Mouse (Mus musculus): ENCODE measurements around the gene Cdc34.

Cdc34 gene

DNA sequence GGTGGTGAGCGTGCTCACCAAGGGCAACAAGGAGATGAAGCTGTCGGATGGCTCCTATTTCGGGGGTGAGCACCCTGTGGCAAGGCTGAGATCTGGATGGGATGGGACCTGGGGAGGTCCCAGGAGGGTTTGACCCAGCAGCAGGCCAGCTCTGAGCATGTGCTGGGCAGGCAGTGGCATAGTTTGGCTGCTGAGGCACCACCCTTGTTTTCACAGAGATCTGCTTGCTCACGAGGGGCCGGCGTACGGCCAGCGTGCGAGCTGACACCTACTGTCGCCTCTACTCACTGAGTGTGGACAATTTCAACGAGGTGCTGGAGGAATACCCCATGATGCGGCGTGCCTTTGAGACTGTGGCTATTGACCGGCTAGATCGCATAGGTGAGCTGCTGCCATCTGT, 51.9 kb downstream of the Cdc34 start:
- ChIA-PET POLR2A (interaction anchor here in 3 of 4 experiments (0.6 to 3.1 kb wide), 11 partner anchors 9 to 657 kb away, joined by 3 to 16 read pairs (median 3); partner anchors contain the start of gene Polrmt (in 1 of the 3)), CTCF (interaction anchor here in 3 of 4 experiments (0.5 to 1.9 kb wide), 17 partner anchors 8 to 562 kb away, joined by 3 to 8 read pairs (median 3); partner anchors contain the start of genes Polrmt (in 2 of the 3) and Apc2 (in 1 of the 3))

DNA sequence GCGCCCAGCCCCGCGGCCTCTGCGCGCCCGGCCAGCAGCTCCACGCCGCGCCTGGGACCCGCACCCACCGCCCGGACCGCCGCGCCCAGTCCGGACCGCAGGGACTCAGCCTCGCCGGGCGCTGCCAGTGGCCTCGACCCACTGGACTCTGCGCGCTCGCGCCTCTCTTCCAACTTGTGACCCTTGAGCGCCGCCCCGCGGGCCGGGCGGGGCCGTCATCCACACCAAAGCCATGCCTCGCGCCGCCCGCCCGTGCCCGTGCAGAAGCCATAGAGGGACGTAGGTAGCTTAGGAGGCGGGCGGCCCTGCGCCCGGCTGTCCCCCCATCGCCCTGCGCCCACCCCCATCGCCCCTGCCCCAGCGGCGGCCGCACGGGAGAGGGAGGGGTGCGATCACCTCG, 53.4 kb downstream of the Cdc34 start:
- CTCF ChIA-PET: interaction anchor here in 3 of 4 experiments (0.6 to 2.1 kb wide), 10 partner anchors 18 to 132 kb away, joined by 3 to 8 read pairs (median 4); partner anchors contain the start of genes Bsg (in 1 of the 3) and Misp (in 1 of the 3)
- POLR2A ChIA-PET: interaction anchor here (0.5 to 3.1 kb wide), 22 partner anchors 9 to 1242 kb away, joined by 3 to 16 read pairs (median 3); partner anchors contain the start of genes Bsg (in 3 of the 4), Polrmt (in 2 of the 4), Gzmm (in 1 of the 4) and Ptbp1 (in 1 of the 4)

DNA sequence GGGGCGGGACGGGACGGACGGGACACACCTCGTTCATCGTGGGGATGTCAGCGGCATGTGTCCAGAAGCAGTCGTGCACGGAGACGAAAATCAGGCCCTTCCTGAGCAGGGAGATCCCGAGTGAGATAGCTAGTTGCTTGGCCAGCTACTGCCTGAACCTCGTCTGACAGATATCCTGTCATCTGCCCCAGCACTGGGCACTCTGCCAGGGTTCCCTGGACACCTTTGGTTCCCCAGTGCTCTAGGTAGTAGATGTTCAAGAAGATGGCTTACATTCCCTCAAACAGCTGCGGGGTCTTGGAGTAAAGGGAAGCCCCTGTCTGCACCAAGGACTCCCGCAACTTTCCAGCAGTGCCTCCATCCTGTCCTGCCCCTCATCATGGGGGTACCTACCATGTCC, 54.7 kb downstream of the Cdc34 start:
- ChIA-PET CTCF (interaction anchor here in 3 of 4 experiments (0.7 to 1.1 kb wide), 7 partner anchors 8 to 43 kb away, joined by 3 to 5 read pairs (median 4); partner anchors contain the start of gene Bsg (in 1 of the 3)), POLR2A (interaction anchor here in 2 of 4 experiments (0.6 to 1.4 kb wide), 6 partner anchors 12 to 117 kb away, joined by 3 to 6 read pairs (median 3); partner anchors contain the start of gene Ptbp1 (in 1 of the 2))
